Mouse (Mus musculus) left cerebral cortex, adult 2 months (tissue): ENCODE measurements around the gene Trmo. TPM values are rescaled to one million over a fixed set of nuclear protein-coding genes. Genes with fewer than 3 reads are reported as not detected.

ENCODE experiments used
- DNase-seq, 2 experiments: peaks; one replicate each; pipeline ENCODE4 v3.0.0; 2021 to 2022; ENCODE audit warnings: low spot score in 2 of 2, mixed read lengths in 1 of 2; ENCODE audit errors: extremely low spot score in 1 of 2
- H3K27ac ChIP-seq: fragments of 200-600 bp; 2 replicates; pipeline ENCODE4 v1.8.1; 2022
- H3K4me3 ChIP-seq: fragments of 200-600 bp; 2 replicates; pipeline ENCODE4 v1.8.1; 2022
- CTCF ChIP-seq: fragments of 200-600 bp; IDR thresholded peaks from 2 replicates; pipeline ENCODE4 v1.8.1; 2022; ENCODE audit warnings: antibody characterized with exemption, mild to moderate bottlenecking, moderate library complexity
- intact Hi-C: fragments of 180-260 bp; cut with DNase I; formaldehyde crosslinking; loops from one replicate; pipeline ENCODE4 v1.15.1; 2025
- total RNA-seq, 2 experiments: library from RNA; stranded (reverse); gene quantifications; 2 replicates each; pipeline ENCODE4 v1.2.3; 2021

The Trmo gene
- total RNA-seq, 2 experiments from 2014 or later, result 3.6 to 4.6 TPM

DNA sequence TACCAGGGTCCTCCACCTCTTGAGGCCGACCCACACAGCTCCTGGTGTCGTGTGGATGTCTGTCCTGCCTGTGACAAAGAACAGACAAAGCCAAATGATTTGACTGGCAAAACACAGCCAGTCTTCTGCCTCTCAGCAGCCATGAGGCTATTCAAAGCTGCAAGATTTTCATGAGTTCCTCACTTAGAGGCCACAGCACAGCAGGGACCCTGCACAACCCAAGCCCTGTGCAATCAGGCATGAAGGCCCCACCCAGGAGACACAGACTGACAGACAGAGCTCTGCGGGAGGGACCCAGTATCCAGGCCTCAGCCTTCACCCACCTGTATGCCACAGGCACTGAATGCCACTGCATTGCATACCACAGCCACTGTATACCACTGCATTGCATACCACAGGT is 60.3 kb downstream of the Trmo start:
- H3K4me3 ChIP-seq, result no peak overlapping the region
- intact Hi-C loops, result no loop called here
- TF ChIP-seq CTCF, result no peak
- DNase-seq, result no peak
- no peak overlapping the region for H3K27ac ChIP-seq

Other genes with a start within 250 kb of the Trmo start
- gene Xpa, start 193.1 kb downstream of the Trmo start, total RNA-seq, result 10 to 100 TPM; 11.9 to 13.5 TPM
- not detected for gene Foxe1, start 45.8 kb downstream of the Trmo start, total RNA-seq
- gene Hemgn, start 24.1 kb upstream of the Trmo start, total RNA-seq, result not detected
- gene Anp32b, start 61.5 kb upstream of the Trmo start, total RNA-seq, result 10 to 100 TPM; 44.9 to 46.4 TPM
- 10 to 100 TPM; 13.9 to 19.8 TPM for gene Nans, start 99.8 kb upstream of the Trmo start, total RNA-seq
- 1 to 10 TPM in 1 of 2 experiments, under 1 TPM in 1; 0.72 to 1.1 TPM for gene Trim14, start 146.7 kb upstream of the Trmo start, total RNA-seq
- gene Coro2a, start 212.8 kb upstream of the Trmo start, total RNA-seq, result 10 to 100 TPM; 24.4 to 28.2 TPM